Mouse (Mus musculus) lung, embryonic 15.5 days (tissue): ENCODE results near the gene Smyd1. TPM values are rescaled to one million over a fixed set of nuclear protein-coding genes. Genes with fewer than 3 reads are reported as not detected.
"Not testable (repeated sequence)": the region's sequence is repeated elsewhere in the genome, so short reads cannot be mapped to it uniquely, and the experiment has no call there.

Source experiments
- ATAC-seq: fragments of 200-750 bp; cut with Nextera tagmentation; 2 replicates; pipeline ENCODE4 v1.8.0; 2017; ENCODE audit warnings: moderate number of reproducible peaks, borderline replicate concordance; ENCODE audit not compliant: low FRiP score, low TSS enrichment; ENCODE audit errors: extremely low read depth
- H3K27ac ChIP-seq: fragments of 300-500 bp; sonication (generic); 2 replicates; pipeline ENCODE4 v1.5.1; 2015; ENCODE audit warnings: moderate library complexity, mild to moderate bottlenecking, inconsistent platforms
- H3K27me3 ChIP-seq: fragments of 300-500 bp; sonication (generic); 2 replicates; pipeline ENCODE4 v1.6.1; 2015; ENCODE audit warnings: inconsistent platforms
- H3K36me3 ChIP-seq: fragments of 300-500 bp; sonication (generic); 2 replicates; pipeline ENCODE4 v1.6.1; 2015; ENCODE audit warnings: inconsistent platforms
- H3K4me1 ChIP-seq: fragments of 300-500 bp; sonication (generic); 2 replicates; pipeline ENCODE4 v1.6.1; 2015; ENCODE audit warnings: inconsistent platforms
- H3K4me2 ChIP-seq: fragments of 300-500 bp; sonication (generic); 2 replicates; pipeline ENCODE4 v1.6.1; 2015; ENCODE audit warnings: inconsistent platforms, mild to moderate bottlenecking, moderate library complexity
- H3K4me3 ChIP-seq: fragments of 300-500 bp; sonication (generic); 2 replicates; pipeline ENCODE4 v1.5.1; 2015; ENCODE audit warnings: mild to moderate bottlenecking, inconsistent platforms
- H3K9ac ChIP-seq: fragments of 300-500 bp; sonication (generic); 2 replicates; pipeline ENCODE4 v1.6.1; 2015; ENCODE audit warnings: inconsistent platforms
- H3K9me3 ChIP-seq: fragments of 300-500 bp; sonication (generic); 2 replicates; pipeline ENCODE4 v1.6.1; 2016; ENCODE audit warnings: inconsistent platforms
- WGBS: fragments of 180-500 bp; shearing (Covaris S2); methylation state at CpG from one replicate; pipeline ENCODE4 v1.1.7; 2015; 5-methylcytosine and 5-hydroxymethylcytosine counted together
- polyA plus RNA-seq: library from polyadenylated mRNA; unstranded; fragments of >200 nt; fragmentation: Nextera tagmentation; extraction: Ambion mirVana; gene quantifications from 2 replicates; pipeline ENCODE4 v1.2.1, GENCODE M21; 2015

Smyd1 gene
- polyA plus RNA-seq, 1 experiment from 2014 or later: 4.5 TPM

GRCm38 (mm10) chr6:71271057-71271388 is 51.0 kb downstream of the Smyd1 start:
- peak overlapping the region; percentile 42; the same call in 1 of the 2 replicates for H3K9ac ChIP-seq
- H3K4me3 ChIP-seq: peak overlapping the region; percentile 88
- peak overlapping the region; percentile 83 for H3K4me2 ChIP-seq
- H3K36me3 ChIP-seq: no peaks in the 10 kb centered on the region
- H3K4me1 ChIP-seq: peaks cover 13% of the 10 kb centered on the region
- ATAC-seq: 0 out of 2 replicates have a peak, but pooled peaks have one; percentile 1
- WGBS: 2% methylated on average over 8 of the region's 8 CpGs
- H3K27ac ChIP-seq: peak overlapping the region; percentile 89
- no peaks in the 10 kb centered on the region for H3K27me3 ChIP-seq
- no peaks in the 10 kb centered on the region for H3K9me3 ChIP-seq

- no peak overlapping the region for H3K9ac ChIP-seq
- WGBS: 26% methylated on average over 13 of the region's 14 CpGs
- H3K27me3 ChIP-seq: no peaks in the 10 kb centered on the region
- ATAC-seq: peak; percentile 25; the same call in 1 of the 2 replicates
- peak overlapping the region; percentile 89 for H3K27ac ChIP-seq
- peak overlapping the region; percentile 88 for H3K4me3 ChIP-seq
- no peaks in the 10 kb centered on the region for H3K9me3 ChIP-seq
- peaks cover 13% of the 10 kb centered on the region for H3K4me1 ChIP-seq
- H3K36me3 ChIP-seq: no peaks in the 10 kb centered on the region
- peak overlapping the region; percentile 83 for H3K4me2 ChIP-seq
Observed at GRCm38 (mm10) chr6:71270301-71271056, 51.6 kb downstream of the Smyd1 start.

GRCm38 (mm10) chr6:71269686-71270050 is 52.4 kb downstream of the Smyd1 start:
- not testable (repeated sequence) for H3K9me3 ChIP-seq, H3K36me3 ChIP-seq, H3K27me3 ChIP-seq, H3K4me2 ChIP-seq, H3K9ac ChIP-seq, ATAC-seq, H3K27ac ChIP-seq, H3K4me3 ChIP-seq
- WGBS: 94% methylated on average over 6 of the region's 6 CpGs
- peaks cover 13% of the 10 kb centered on the region for H3K4me1 ChIP-seq

GRCm38 (mm10) chr6:71268929-71269685 is 52.9 kb downstream of the Smyd1 start:
- H3K4me3 ChIP-seq: no peak overlapping the region
- 57% methylated on average over 7 of the region's 7 CpGs for WGBS
- no peaks in the 10 kb centered on the region for H3K36me3 ChIP-seq
- no peaks in the 10 kb centered on the region for H3K27me3 ChIP-seq
- H3K27ac ChIP-seq: no peak overlapping the region
- H3K9ac ChIP-seq: no peak overlapping the region
- no peaks in the 10 kb centered on the region for H3K9me3 ChIP-seq
- H3K4me1 ChIP-seq: peaks cover 13% of the 10 kb centered on the region
- H3K4me2 ChIP-seq: no peak overlapping the region
- no peak for ATAC-seq

- H3K4me1 ChIP-seq, H3K4me2 ChIP-seq, H3K9me3 ChIP-seq: not testable (repeated sequence)
Observed at GRCm38 (mm10) chr6:71267603-71268002, 54.4 kb downstream of the Smyd1 start.

GRCm38 (mm10) chr6:71262142-71262833 is 59.7 kb downstream of the Smyd1 start:
- ATAC-seq: no peak
- H3K27me3 ChIP-seq: no peaks in the 10 kb centered on the region
- H3K9ac ChIP-seq: no peak overlapping the region
- H3K36me3 ChIP-seq: no peaks in the 10 kb centered on the region
- H3K9me3 ChIP-seq: no peaks in the 10 kb centered on the region
- H3K4me2 ChIP-seq: no peak overlapping the region
- no peaks in the 10 kb centered on the region for H3K4me1 ChIP-seq
- H3K4me3 ChIP-seq: no peak overlapping the region
- H3K27ac ChIP-seq: no peak overlapping the region
- WGBS: 54% methylated on average over 8 of the region's 8 CpGs

More at GRCm38 (mm10) chr6:71267603-71268002, 54.4 kb downstream of the Smyd1 start:
- H3K9ac ChIP-seq, H3K27ac ChIP-seq, ATAC-seq, H3K4me3 ChIP-seq, H3K36me3 ChIP-seq, H3K27me3 ChIP-seq: not testable (repeated sequence)
- WGBS: 80% methylated on average over 7 of the region's 7 CpGs

GRCm38 (mm10) chr6:71261060-71261459 is 61.0 kb downstream of the Smyd1 start:
- Histone ChIP-seq H3K9me3 (no peaks in the 10 kb centered on the region), H3K4me2 (no peak overlapping the region), H3K9ac (no peak overlapping the region), H3K4me3 (no peak overlapping the region), H3K27me3 (no peaks in the 10 kb centered on the region), H3K36me3 (no peaks in the 10 kb centered on the region), H3K4me1 (no peaks in the 10 kb centered on the region), H3K27ac (no peak overlapping the region)
- WGBS: 45% methylated on average over 3 of the region's 3 CpGs
- ATAC-seq: no peak

- no peak for ATAC-seq
- H3K36me3 ChIP-seq: no peaks in the 10 kb centered on the region
- WGBS: 25% methylated on average over 6 of the region's 6 CpGs
- no peak overlapping the region for H3K27ac ChIP-seq
- no peaks in the 10 kb centered on the region for H3K9me3 ChIP-seq
- H3K4me1 ChIP-seq: no peaks in the 10 kb centered on the region
- H3K9ac ChIP-seq: no peak overlapping the region
- no peaks in the 10 kb centered on the region for H3K27me3 ChIP-seq
- H3K4me3 ChIP-seq: no peak overlapping the region
- no peak overlapping the region for H3K4me2 ChIP-seq
Observed at GRCm38 (mm10) chr6:71260051-71260640, 61.9 kb downstream of the Smyd1 start.

- WGBS: 75% methylated on average over 4 of the region's 4 CpGs
- Histone ChIP-seq H3K27me3 (no peaks in the 10 kb centered on the region), H3K4me2 (no peak overlapping the region), H3K4me1 (no peaks in the 10 kb centered on the region), H3K9ac (no peak overlapping the region), H3K27ac (no peak overlapping the region), H3K9me3 (no peaks in the 10 kb centered on the region), H3K36me3 (no peaks in the 10 kb centered on the region), H3K4me3 (no peak overlapping the region)
- no peak for ATAC-seq
Observed at GRCm38 (mm10) chr6:71259166-71259565, 62.9 kb downstream of the Smyd1 start.

- Histone ChIP-seq H3K9me3 (no peaks in the 10 kb centered on the region), H3K9ac (no peak overlapping the region), H3K4me1 (no peaks in the 10 kb centered on the region), H3K4me2 (no peak overlapping the region), H3K27ac (no peak overlapping the region), H3K36me3 (no peaks in the 10 kb centered on the region), H3K4me3 (no peak overlapping the region), H3K27me3 (no peaks in the 10 kb centered on the region)
- WGBS: 78% methylated on average over 2 of the region's 2 CpGs
- ATAC-seq: no peak
Observed at GRCm38 (mm10) chr6:71258562-71258961, 63.5 kb downstream of the Smyd1 start.

GRCm38 (mm10) chr6:71257375-71257774 is 64.7 kb downstream of the Smyd1 start:
- Histone ChIP-seq H3K36me3 (no peaks in the 10 kb centered on the region), H3K4me1 (no peaks in the 10 kb centered on the region), H3K9ac (no peak overlapping the region), H3K4me2 (no peak overlapping the region), H3K4me3 (no peak overlapping the region), H3K27me3 (no peaks in the 10 kb centered on the region), H3K9me3 (no peaks in the 10 kb centered on the region), H3K27ac (no peak overlapping the region)
- no peak for ATAC-seq
- WGBS: 41% methylated on average over 1 of the region's 1 CpGs
